Mouse (Mus musculus): ENCODE data around the gene Pgbd1. TPM values are rescaled to one million over a fixed set of nuclear protein-coding genes. Genes with fewer than 3 reads are reported as not detected.

Pgbd1 gene
- total and polyA plus RNA-seq, 3 experiments = 3.9 to 7.4 (median 4.0) TPM

- H3K27ac ChIP-seq (ENCODE audit: insufficient read depth, low read depth) = no peak overlapping the region
- dilution Hi-C loops (cut with MboI; ENCODE audit: extremely low pct_ligation_motif_present, extremely low pct_unique_long_range_greater_than_20kb, low sequenced_read_pairs) (no loop called here), in situ Hi-C loops (cut with MboI; ENCODE audit: low pct_ligation_motif_present, low pct_unique_long_range_greater_than_20kb, low sequenced_read_pairs) (no loop called here)
- H3K4me1 ChIP-seq (ENCODE audit: control insufficient read depth in 1 of 2, insufficient read depth in 2 of 2) = no peaks in the 10 kb centered on the region
- DNase-seq (ENCODE audit: extremely low read depth) = no peak
- H3K79me2 ChIP-seq (replicated peaks; ENCODE audit: control insufficient read depth, extremely low read depth, insufficient read depth, poor library complexity, severe bottlenecking) = no peaks in the 10 kb centered on the region
- peaks cover 0 to 7% of the 10 kb centered on the region in 2 experiments for H3K36me3 ChIP-seq (replicated peaks in 1 of 2; ENCODE audit: control insufficient read depth in 1 of 2, insufficient read depth in 1 of 2, low read length in 1 of 2)
- no peak for TF ChIP-seq POLR2AphosphoS2 (IDR thresholded peaks at IDR 0.05; ENCODE audit: low read depth, low read length)
- no peak for TF ChIP-seq MAFK (IDR thresholded peaks at IDR 0.05; ENCODE audit: insufficient replicate concordance, low read length)
- no peak for TF ChIP-seq ZC3H11A (IDR thresholded peaks at IDR 0.05; ENCODE audit: low read depth, low read length)
- TF ChIP-seq ETS1 (conservative IDR thresholded peaks at IDR 0.05; ENCODE audit: low read depth, low read length) = no peak
- TF ChIP-seq POLR2A (IDR thresholded peaks at IDR 0.05; ENCODE audit: low read depth, low read length) = no peak
- no peak for TF ChIP-seq NRF1 (IDR thresholded peaks at IDR 0.05; ENCODE audit: low read depth, low read length)
- TF ChIP-seq RCOR1 (conservative IDR thresholded peaks at IDR 0.05; ENCODE audit: low read depth, low read length) = no peak
- TF ChIP-seq NELFE (IDR thresholded peaks at IDR 0.05; ENCODE audit: low read depth, low read length) = no peak
- TF ChIP-seq RAD21 (IDR thresholded peaks at IDR 0.05; ENCODE audit: low read depth, low read length) = no peak
- no peak for TF ChIP-seq CHD1 (IDR thresholded peaks at IDR 0.05; ENCODE audit: low read depth, low read length)
- TF ChIP-seq UBTF (IDR thresholded peaks at IDR 0.05; ENCODE audit: low read depth, low read length) = no peak
- TF ChIP-seq MAX (IDR thresholded peaks at IDR 0.05; ENCODE audit: low read length) = no peak
- H3K4me2 ChIP-seq (ENCODE audit: insufficient read depth, low read depth, poor library complexity, severe bottlenecking) = no peak overlapping the region
- no peak overlapping the region for H3K9ac ChIP-seq (ENCODE audit: insufficient read depth, low read depth)
- no peaks in the 10 kb centered on the region for H3K9me3 ChIP-seq (replicated peaks; ENCODE audit: low read length)
- no peak overlapping the region for H3K4me3 ChIP-seq (replicated peaks in 1 of 3; ENCODE audit: low read depth in 2 of 3, low read length in 2 of 3, poor library complexity in 1 of 3)
- no peaks in the 10 kb centered on the region for H3K27me3 ChIP-seq (replicated peaks)
Observed at GRCm38 (mm10) chr13:21427631-21428030, 13.2 kb downstream of the Pgbd1 start.

DNA sequence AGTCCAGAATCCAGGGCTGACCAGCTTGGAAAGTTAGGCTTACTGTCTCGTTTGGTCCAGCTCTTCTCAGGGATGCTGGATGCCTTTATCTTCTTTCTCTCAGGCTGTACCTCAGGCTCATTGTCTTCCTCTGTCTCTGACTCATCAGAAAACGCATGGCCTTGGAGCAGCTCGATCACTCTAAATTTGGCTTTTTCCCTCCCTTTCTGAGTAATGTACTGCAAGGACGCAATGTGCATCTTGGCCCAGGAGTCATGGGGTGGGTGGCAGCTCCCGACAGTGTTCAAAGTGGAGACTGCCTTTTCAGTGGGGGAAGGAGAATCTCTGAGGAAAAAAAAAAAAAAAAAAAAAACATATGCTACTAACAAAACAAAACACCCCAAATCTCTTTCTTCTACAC lies 17.6 kb downstream of the Pgbd1 start:
- in situ Hi-C loops (cut with MboI; ENCODE audit: low pct_ligation_motif_present, low pct_unique_long_range_greater_than_20kb, low sequenced_read_pairs) = loop anchor here (25.0 kb wide), 1 partner anchor 589 kb away; the partner anchor contains the start of gene Prss16
- Histone ChIP-seq H3K4me3 (replicated peaks in 1 of 3; ENCODE audit: low read depth in 2 of 3, low read length in 2 of 3, poor library complexity in 1 of 3) (no peak overlapping the region), H3K27ac (ENCODE audit: insufficient read depth, low read depth) (no peak overlapping the region), H3K4me1 (ENCODE audit: control insufficient read depth in 1 of 2, insufficient read depth in 2 of 2) (no peaks in the 10 kb centered on the region), H3K79me2 (replicated peaks; ENCODE audit: control insufficient read depth, extremely low read depth, insufficient read depth, poor library complexity, severe bottlenecking) (no peaks in the 10 kb centered on the region), H3K36me3 (replicated peaks in 1 of 2; ENCODE audit: control insufficient read depth in 1 of 2, insufficient read depth in 1 of 2, low read length in 1 of 2) (peaks cover 0 to 6% of the 10 kb centered on the region in 2 experiments), H3K27me3 (replicated peaks) (no peaks in the 10 kb centered on the region), H3K9ac (ENCODE audit: insufficient read depth, low read depth) (no peak overlapping the region), H3K4me2 (ENCODE audit: insufficient read depth, low read depth, poor library complexity, severe bottlenecking) (no peak overlapping the region), H3K9me3 (replicated peaks; ENCODE audit: low read length) (no peaks in the 10 kb centered on the region)
- TF ChIP-seq PAX5 (IDR thresholded peaks at IDR 0.05; ENCODE audit: low read length) (no peak), ELF1 (IDR thresholded peaks at IDR 0.05; ENCODE audit: low read depth, low read length) (no peak), MAFK (IDR thresholded peaks at IDR 0.05; ENCODE audit: insufficient replicate concordance, low read length) (no peak), USF1 (IDR thresholded peaks at IDR 0.05; ENCODE audit: low read depth, low read length) (no peak), UBTF (IDR thresholded peaks at IDR 0.05; ENCODE audit: low read depth, low read length) (no peak), HCFC1 (IDR thresholded peaks at IDR 0.05; ENCODE audit: low read depth, low read length) (no peak), EP300 (IDR thresholded peaks at IDR 0.05; ENCODE audit: low read length) (no peak), BHLHE40 (IDR thresholded peaks at IDR 0.05; ENCODE audit: low read depth, low read length) (no peak)
- no peak for DNase-seq (ENCODE audit: extremely low read depth)
- dilution Hi-C loops (cut with MboI; ENCODE audit: extremely low pct_ligation_motif_present, extremely low pct_unique_long_range_greater_than_20kb, low sequenced_read_pairs) = no loop called here

Data from CH12.LX (cell line).